Mouse (Mus musculus) adrenal gland, postnatal 25 days (tissue): ENCODE data around the gene Espnl. TPM values are rescaled to one million over a fixed set of nuclear protein-coding genes. Genes with fewer than 3 reads are reported as not detected.
A peak's percentile ranks its signal among the peaks of the same experiment; 100 is the strongest.

Experiments
- DNase-seq: peaks from one replicate; pipeline ENCODE4 v3.0.0; 2021; ENCODE audit warnings: mixed read lengths
- total RNA-seq: library from RNA; stranded (reverse); gene quantifications from 2 replicates; pipeline ENCODE4 v1.2.3, GENCODE M21; 2021

Gene Espnl
- total RNA-seq, 1 experiment from 2014 or later: not detected

GRCm38 (mm10) chr1:91380453-91381090 is 58.7 kb downstream of the Espnl start:
- DNase-seq: peak; percentile 76

GRCm38 (mm10) chr1:91381091-91381471 is 59.2 kb downstream of the Espnl start:
- DNase-seq: no peak

GRCm38 (mm10) chr1:91390369-91390768 is 68.5 kb downstream of the Espnl start:
- DNase-seq: no peak

- DNase-seq: no peak
Observed at GRCm38 (mm10) chr1:91397927-91398259, 76.0 kb downstream of the Espnl start.

Other genes with a start within 250 kb of the Espnl start
- gene Rbm44, start 177.0 kb upstream of the Espnl start, total RNA-seq: 0.36 TPM in 1 of 2 replicates, not detected in the other
- 6.4 and 8.1 TPM in 2 replicates for gene Ramp1, start 142.3 kb upstream of the Espnl start, total RNA-seq
- gene Ube2f, start 71.8 kb upstream of the Espnl start, total RNA-seq: 71.1 and 79.9 TPM in 2 replicates
- gene Scly, start 23.7 kb upstream of the Espnl start, total RNA-seq: 16.2 and 18.4 TPM in 2 replicates
- gene Klhl30, start 28.9 kb downstream of the Espnl start, total RNA-seq: 0.46 and 0.48 TPM in 2 replicates
- 2.7 and 5.9 TPM in 2 replicates for gene Erfe, start 44.4 kb downstream of the Espnl start, total RNA-seq
- 108 and 115 TPM in 2 replicates for gene Ilkap, start 76.7 kb downstream of the Espnl start, total RNA-seq
- gene Hes6, start 92.0 kb downstream of the Espnl start, total RNA-seq: 160 and 211 TPM in 2 replicates
- gene Per2, start 137.2 kb downstream of the Espnl start, total RNA-seq: 37.4 and 37.5 TPM in 2 replicates
- 12.1 and 13.5 TPM in 2 replicates for gene Traf3ip1, start 172.6 kb downstream of the Espnl start, total RNA-seq
- 17.0 and 19.3 TPM in 2 replicates for gene Asb1, start 218.5 kb downstream of the Espnl start, total RNA-seq